Mouse (Mus musculus): ENCODE measurements around the gene Mlst8. TPM values are rescaled to one million over a fixed set of nuclear protein-coding genes. Genes with fewer than 3 reads are reported as not detected.
"Not testable (repeated sequence)": the region's sequence is repeated elsewhere in the genome, so short reads cannot be mapped to it uniquely, and the experiment has no call there.

Mlst8 gene
- polyA plus RNA-seq, 2 experiments from 2014 or later: 14.3 to 25.8 TPM

DNA sequence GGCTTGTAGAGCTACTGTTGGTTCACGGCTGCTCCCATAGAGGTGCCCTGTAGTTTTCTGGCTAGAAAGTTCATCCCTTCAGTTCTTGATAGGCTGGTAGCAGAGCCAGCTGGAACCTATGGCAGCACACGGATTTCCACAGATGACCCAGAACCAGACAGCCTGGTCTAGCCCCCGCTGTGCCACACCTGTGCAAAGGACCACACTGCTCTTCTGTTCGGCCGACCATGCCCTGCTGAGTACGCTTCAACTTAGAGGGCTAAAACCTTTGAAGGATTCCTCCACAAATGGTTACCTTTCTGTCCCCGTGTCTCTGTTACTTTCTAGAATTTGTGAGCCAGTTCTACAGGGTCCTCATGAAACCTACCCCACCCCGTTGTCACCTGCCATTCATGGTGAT is 53.6 kb downstream of the Mlst8 start:
- ATAC-seq: not testable (repeated sequence)

DNA sequence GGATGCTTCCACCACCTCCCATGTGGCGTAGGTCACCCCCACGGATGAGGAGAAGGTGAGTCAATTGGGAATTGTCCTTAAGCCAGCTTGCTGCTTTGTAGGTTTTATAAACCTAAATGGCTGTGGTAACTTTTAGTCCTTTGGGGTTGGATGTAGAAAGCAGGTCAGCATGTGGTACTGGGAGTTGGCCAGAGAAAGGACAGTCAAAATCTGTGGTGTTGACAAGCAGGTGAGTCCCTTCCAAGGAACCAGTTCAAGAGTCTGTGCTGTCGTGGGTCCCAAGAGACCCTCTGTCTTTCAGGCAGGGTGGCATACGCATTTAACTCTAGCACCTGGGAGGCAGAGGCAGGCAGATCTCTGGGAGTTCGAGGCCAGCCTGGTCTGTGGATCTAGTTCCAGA is 54.4 kb downstream of the Mlst8 start:
- ATAC-seq: no peak

Other genes with a start within 250 kb of the Mlst8 start
- gene Ccnf, start 227.6 kb downstream of the Mlst8 start, polyA plus RNA-seq (2017; shearing (Covaris generic)): 1 to 10 TPM; 4.1 to 6.6 TPM
- under 1 TPM in 1 of 2 experiments, not detected in 1; 0.49 TPM for gene Abca17, start 128.0 kb downstream of the Mlst8 start, polyA plus RNA-seq (2017; shearing (Covaris generic))
- gene Abca3, start 127.1 kb downstream of the Mlst8 start, polyA plus RNA-seq (2017; shearing (Covaris generic)): 10 to 100 TPM; 17.0 to 23.7 TPM
- gene Rnps1, start 64.5 kb downstream of the Mlst8 start, polyA plus RNA-seq (2017; shearing (Covaris generic)): 100 to 1,000 TPM; 127 to 181 TPM
- gene Eci1, start 52.4 kb downstream of the Mlst8 start, polyA plus RNA-seq (2017; shearing (Covaris generic)): 10 to 100 TPM; 50.3 to 57.7 TPM
- gene Dnase1l2, start 36.0 kb downstream of the Mlst8 start, polyA plus RNA-seq (2017; shearing (Covaris generic)): 1 to 10 TPM; 7.4 to 8.3 TPM
- 10 to 100 TPM; 34.3 to 62.8 TPM for gene E4f1, start 8.8 kb downstream of the Mlst8 start, polyA plus RNA-seq (2017; shearing (Covaris generic))
- gene Pgp, start 8.7 kb downstream of the Mlst8 start, polyA plus RNA-seq (2017; shearing (Covaris generic)): 1 to 10 TPM; 4.1 to 5.3 TPM
- gene Bricd5, start 5.2 kb downstream of the Mlst8 start, polyA plus RNA-seq (2017; shearing (Covaris generic)): not detected
- under 1 TPM; 0.16 TPM for gene Caskin1, start 9.5 kb upstream of the Mlst8 start, polyA plus RNA-seq (2017; shearing (Covaris generic))
- 10 to 100 TPM; 52.8 to 72.1 TPM for gene Traf7, start 48.9 kb upstream of the Mlst8 start, polyA plus RNA-seq (2017; shearing (Covaris generic))
- gene Rab26, start 55.1 kb upstream of the Mlst8 start, polyA plus RNA-seq (2017; shearing (Covaris generic)): 1 to 10 TPM; 4.0 to 5.0 TPM
- gene Pkd1, start 70.8 kb upstream of the Mlst8 start, polyA plus RNA-seq (2017; shearing (Covaris generic)): 10 to 100 TPM; 16.8 to 34.7 TPM
- gene Tsc2, start 153.6 kb upstream of the Mlst8 start, polyA plus RNA-seq (2017; shearing (Covaris generic)): 10 to 100 TPM; 20.5 to 28.2 TPM
- gene Nthl1, start 153.6 kb upstream of the Mlst8 start, polyA plus RNA-seq (2017; shearing (Covaris generic)): 1 to 10 TPM; 3.1 to 6.0 TPM
- gene Slc9a3r2, start 171.2 kb upstream of the Mlst8 start, polyA plus RNA-seq (2017; shearing (Covaris generic)): not detected
- not detected for gene Npw, start 179.4 kb upstream of the Mlst8 start, polyA plus RNA-seq (2017; shearing (Covaris generic))
- 1 to 10 TPM; 3.7 to 5.4 TPM for gene Zfp598, start 190.6 kb upstream of the Mlst8 start, polyA plus RNA-seq (2017; shearing (Covaris generic))
- gene Syngr3, start 210.9 kb upstream of the Mlst8 start, polyA plus RNA-seq (2017; shearing (Covaris generic)): 1 to 10 TPM; 1.1 TPM
- 10 to 100 TPM; 13.5 to 21.7 TPM for gene Gfer, start 217.1 kb upstream of the Mlst8 start, polyA plus RNA-seq (2017; shearing (Covaris generic))
- 1 to 10 TPM; 1.2 to 1.4 TPM for gene Noxo1, start 217.2 kb upstream of the Mlst8 start, polyA plus RNA-seq (2017; shearing (Covaris generic))
- gene Tbl3, start 228.6 kb upstream of the Mlst8 start, polyA plus RNA-seq (2017; shearing (Covaris generic)): 10 to 100 TPM; 38.1 to 71.3 TPM
- not detected for gene Rnf151, start 239.0 kb upstream of the Mlst8 start, polyA plus RNA-seq (2017; shearing (Covaris generic))
- 100 to 1,000 TPM; 608 to 780 TPM for gene Rps2, start 239.0 kb upstream of the Mlst8 start, polyA plus RNA-seq (2017; shearing (Covaris generic))
- 100 to 1,000 TPM; 227 to 245 TPM for gene Ndufb10, start 245.4 kb upstream of the Mlst8 start, polyA plus RNA-seq (2017; shearing (Covaris generic))
- not detected for gene Rpl3l, start 248.7 kb upstream of the Mlst8 start, polyA plus RNA-seq (2017; shearing (Covaris generic))